Mouse (Mus musculus): ENCODE measurements around the gene Dock2.

The Dock2 gene

GRCm38 (mm10) chr11:34528006-34528405, 255.7 kb downstream of the Dock2 start:
- DNase-seq (ENCODE audit: low read depth, low spot score) = no peak

DNA sequence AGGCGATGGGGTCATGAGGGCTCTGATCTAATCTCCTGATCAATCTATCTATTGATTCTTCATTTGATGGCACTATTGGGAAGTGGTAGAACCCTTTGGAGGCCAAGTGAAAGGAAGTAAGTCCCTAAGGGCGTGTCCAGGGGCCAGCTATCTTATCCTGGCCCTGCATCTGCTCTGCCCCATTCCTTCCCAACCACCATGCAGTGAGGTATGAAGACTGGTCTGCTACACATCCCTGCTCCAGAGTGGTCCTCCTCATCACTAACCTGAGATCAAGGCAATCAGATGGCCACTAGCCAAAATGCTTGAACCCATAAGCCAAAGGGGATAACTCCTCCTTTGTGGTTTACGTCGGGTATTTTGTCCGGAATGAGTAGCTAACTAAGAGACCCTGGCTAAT, 256.5 kb downstream of the Dock2 start:
- DNase-seq (ENCODE audit: low read depth, low spot score) = no peak

GRCm38 (mm10) chr11:34525096-34525891, 258.4 kb downstream of the Dock2 start:
- DNase-seq (ENCODE audit: low read depth, low spot score) = no peak

GRCm38 (mm10) chr11:34524586-34524985, 259.1 kb downstream of the Dock2 start:
- DNase-seq (ENCODE audit: low read depth, low spot score) = no peak

DNA sequence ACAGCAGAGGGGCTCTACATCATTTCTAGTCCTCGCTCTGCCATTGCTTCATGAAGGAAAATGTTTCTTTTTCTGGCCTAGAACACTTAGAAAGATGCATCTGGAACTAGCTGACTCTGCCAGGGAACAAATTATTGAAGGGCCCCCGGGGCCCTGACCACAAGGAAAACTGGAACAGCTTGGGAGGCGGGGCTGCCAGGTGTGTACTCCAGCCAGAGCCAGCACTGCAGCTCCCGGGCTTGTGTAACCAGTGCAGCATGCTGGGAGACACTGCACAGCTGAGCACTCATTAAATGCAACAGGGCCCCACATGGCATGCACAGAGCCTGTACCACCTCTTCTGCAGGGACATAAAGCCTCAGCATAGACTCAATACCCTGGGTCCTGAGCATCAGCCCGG, 265.1 kb downstream of the Dock2 start:
- DNase-seq (ENCODE audit: low read depth, low spot score) = no peak

- DNase-seq (ENCODE audit: low read depth, low spot score) = no peak
Observed at GRCm38 (mm10) chr11:34516971-34517370, 266.7 kb downstream of the Dock2 start.

DNA sequence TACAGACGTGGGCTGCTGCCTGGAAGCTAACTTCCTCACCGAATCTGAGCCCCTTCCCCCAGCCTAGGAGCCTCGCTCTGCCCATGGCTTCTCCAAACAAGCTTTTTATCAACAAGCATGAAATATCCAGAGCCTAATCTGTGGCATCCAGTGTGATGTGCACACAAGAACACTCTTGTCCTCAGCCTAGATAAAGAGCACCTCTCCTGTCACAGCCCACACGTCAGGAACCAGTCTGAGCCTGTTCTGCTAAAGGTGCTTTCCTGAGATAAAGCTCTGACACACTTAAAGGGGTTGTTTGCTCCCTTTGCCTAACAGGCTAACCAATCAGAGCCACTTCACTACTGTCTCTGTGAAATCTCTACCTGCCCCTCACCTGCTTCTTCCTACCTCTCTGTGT, 268.4 kb downstream of the Dock2 start:
- DNase-seq (ENCODE audit: low read depth, low spot score) = peak; percentile 11

- DNase-seq (ENCODE audit: low read depth, low spot score) = peak; percentile 40
Observed at GRCm38 (mm10) chr11:34506390-34506789, 277.3 kb downstream of the Dock2 start.

DNA sequence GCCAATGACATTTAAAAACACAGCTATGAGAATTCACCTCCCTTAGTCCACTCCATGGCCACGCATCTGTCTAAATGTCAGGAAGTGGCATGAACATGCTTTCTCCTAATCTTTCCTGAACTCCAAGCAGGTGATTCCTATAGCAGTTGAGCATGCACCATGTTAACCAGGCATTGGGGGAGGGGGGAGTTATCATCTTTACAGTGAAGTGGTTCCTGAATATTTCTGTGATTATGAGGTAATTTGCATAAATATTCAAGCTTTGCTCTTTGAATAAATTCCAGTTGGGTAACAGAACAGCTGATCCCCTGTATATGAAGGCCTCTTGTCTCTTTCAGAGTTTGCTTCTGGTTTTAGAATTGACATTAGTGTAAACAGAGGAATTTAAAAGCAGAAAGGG, 284.0 kb downstream of the Dock2 start:
- DNase-seq (ENCODE audit: low read depth, low spot score) = no peak

GRCm38 (mm10) chr11:34494682-34495081, 289.0 kb downstream of the Dock2 start:
- no peak for DNase-seq (ENCODE audit: low read depth, low spot score)

DNA sequence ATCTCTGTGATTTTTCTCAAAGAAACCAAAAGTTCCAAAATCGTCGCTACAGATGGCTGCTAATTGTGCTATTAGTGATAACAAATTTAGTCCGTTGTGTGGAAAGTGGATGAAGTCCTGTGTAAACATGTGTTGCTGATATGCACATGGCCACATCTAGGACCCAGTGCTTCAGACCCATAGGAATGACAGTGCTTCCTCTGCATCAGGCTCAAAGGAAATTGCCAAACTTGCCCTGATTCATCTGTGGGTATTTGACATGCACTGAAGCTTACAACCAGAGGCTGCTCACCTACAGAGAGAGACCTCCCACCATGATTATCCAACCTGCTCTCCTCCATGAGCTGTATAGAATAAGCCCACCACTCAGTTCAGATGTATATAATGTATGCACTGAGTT, 290.7 kb downstream of the Dock2 start:
- no peak for DNase-seq (ENCODE audit: low read depth, low spot score)

DNA sequence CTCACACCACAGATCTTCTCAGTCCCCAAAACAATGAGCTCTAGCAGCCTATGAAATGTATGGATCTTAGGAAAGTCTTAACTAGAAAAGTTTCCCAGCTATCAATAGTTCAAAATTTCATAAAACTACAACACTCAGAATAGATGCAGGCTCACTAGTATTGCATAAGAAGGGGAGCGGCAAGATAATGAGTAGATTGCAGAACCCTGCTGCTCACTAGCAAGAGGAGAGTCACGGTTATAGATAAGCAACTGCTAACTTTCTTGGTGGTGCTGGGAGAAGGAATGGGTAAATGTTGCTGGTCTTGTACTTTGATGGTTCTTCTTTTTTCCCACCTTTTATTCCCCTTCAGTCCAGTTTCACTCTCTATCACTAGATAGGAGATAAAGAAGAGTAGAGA, 291.5 kb downstream of the Dock2 start:
- no peak for DNase-seq (ENCODE audit: low read depth, low spot score)

GRCm38 (mm10) chr11:34489548-34489947, 294.1 kb downstream of the Dock2 start:
- DNase-seq (ENCODE audit: low read depth, low spot score) = peak; percentile 12

DNA sequence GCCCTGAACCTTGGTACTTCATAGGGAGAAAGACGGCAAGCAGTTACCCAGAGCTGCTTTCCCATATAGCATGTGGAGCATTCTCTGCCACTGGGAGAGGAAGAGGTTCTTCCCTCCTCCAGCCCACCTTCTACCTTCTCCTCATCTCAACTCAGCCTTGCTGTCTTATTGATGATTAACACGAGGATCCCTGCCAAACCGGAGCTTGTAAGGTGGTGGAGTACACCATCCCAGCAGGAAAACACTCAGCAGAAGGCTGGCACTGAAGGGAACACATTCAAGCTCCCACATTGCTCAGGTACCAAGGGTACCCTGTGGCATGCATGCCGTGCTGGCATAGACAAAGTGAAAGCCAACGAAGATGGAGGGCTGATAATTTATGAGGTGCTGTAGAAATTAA, 304.4 kb downstream of the Dock2 start:
- DNase-seq (ENCODE audit: low read depth, low spot score) = no peak

- DNase-seq (ENCODE audit: low read depth, low spot score) = no peak
Observed at GRCm38 (mm10) chr11:34469792-34470191, 313.9 kb downstream of the Dock2 start.

DNA sequence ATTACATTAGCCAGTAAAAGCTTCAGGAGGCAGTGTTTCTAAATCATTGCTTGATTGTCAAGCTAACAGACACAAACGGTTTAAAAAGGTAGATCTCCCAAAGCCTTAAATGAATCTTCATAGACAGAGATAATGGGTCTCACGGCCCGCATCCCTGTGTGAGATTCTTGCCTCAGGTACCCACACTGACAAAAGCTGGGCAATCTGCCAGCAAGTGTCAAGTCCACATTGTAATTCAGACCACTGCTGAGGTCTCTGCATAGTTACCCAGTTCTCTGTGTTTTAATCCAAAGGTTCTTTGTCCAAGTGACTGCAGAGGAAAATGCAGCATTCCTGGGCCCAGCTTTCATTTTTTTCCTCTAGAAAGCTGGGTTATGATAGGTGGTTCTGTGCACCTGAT, 315.1 kb downstream of the Dock2 start:
- DNase-seq (ENCODE audit: low read depth, low spot score) = no peak

GRCm38 (mm10) chr11:34467056-34467455, 316.6 kb downstream of the Dock2 start:
- DNase-seq (ENCODE audit: low read depth, low spot score) = peak; percentile 25

- no peak for DNase-seq (ENCODE audit: low read depth, low spot score)
Observed at GRCm38 (mm10) chr11:34449944-34450343, 333.7 kb downstream of the Dock2 start.

- peak; percentile 50 for DNase-seq (ENCODE audit: low read depth, low spot score)
Observed at GRCm38 (mm10) chr11:34447891-34448290, 335.8 kb downstream of the Dock2 start.

DNA sequence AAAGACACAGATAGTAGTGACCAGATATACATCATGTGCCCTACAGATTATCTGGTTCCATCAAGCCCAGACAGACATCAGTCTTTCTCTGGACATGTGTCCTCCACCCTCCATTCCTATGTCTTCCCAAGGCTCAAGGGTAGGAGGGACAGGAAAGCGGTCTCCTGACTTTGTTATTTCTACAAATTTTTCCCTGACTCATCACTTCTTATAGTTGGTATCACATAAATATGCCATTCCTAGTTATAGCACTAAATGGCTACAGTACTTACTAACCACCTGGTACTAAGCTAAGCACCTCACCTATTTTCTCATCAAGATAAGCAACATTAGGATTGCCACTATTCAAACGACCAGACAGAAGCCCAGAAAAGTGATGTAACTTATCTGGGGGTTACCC, 345.3 kb downstream of the Dock2 start:
- DNase-seq (ENCODE audit: low read depth, low spot score) = no peak

- no peak for DNase-seq (ENCODE audit: low read depth, low spot score)
Observed at GRCm38 (mm10) chr11:34437446-34437845, 346.2 kb downstream of the Dock2 start.

DNA sequence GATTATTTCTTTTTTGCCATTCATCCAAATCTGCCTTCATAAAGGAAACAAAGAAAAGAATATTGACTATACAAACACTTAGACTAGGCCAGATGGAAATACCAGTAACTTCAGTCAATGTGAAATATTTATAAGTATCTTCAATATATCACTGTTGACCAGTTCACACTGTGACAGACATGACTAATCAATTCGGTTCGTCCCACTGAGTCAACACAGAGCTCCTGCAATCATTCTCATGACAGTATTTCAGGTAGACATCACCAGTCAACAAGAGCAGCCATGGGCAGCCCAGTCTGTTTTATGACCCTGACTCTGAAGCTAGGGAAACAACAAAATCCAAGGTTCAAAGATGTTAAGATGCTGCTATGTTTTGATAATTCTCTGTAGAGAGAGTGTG, 351.7 kb downstream of the Dock2 start:
- DNase-seq (ENCODE audit: low read depth, low spot score) = no peak

DNA sequence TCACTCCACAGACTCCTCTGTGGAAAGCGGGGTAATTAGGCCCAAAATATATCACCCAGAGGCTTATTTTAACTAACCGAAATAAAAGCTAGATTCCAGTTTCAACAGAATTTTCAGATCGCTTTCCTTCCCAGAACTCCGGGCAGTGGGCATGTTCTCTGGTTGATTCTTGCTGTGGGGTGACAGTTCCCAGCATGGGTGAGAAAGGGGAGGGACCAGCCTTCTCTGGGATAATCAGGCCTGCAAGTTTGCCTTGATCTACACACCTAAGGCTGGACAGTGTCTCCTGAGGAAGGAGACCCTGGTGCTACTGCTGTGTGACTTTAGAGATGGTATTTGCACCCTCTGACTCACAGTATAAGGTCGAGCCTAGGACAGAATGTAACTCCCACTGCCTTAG, 352.3 kb downstream of the Dock2 start:
- no peak for DNase-seq (ENCODE audit: low read depth, low spot score)

- DNase-seq (ENCODE audit: low read depth, low spot score) = no peak
Observed at GRCm38 (mm10) chr11:34430940-34431339, 352.8 kb downstream of the Dock2 start.
